28 mouse cellular contexts compared by ENCODE assay signal in genomic region chr3:31219483-31219882, GRCm38 (mm10).
DNase-seq lines count a peak whose midpoint lies in the region; ATAC-seq and TF ChIP-seq lines count a peak whose summit lies in the region.
"Had no signal": no experiment of that assay in that cellular context is flagged by ENCODE, and none has a peak within 500 bp of the region (broad histone marks: within the 10 kb centered on the region; RNA-seq: fewer than 3 reads in every experiment).

No protein-coding gene starts in this region.

- H3K4me1 ChIP-seq in embryonic fibroblast, embryonic 13.5 days (ENCODE audit: control insufficient read depth, insufficient read depth, low read length): no peaks in the 10 kb centered on the region
- no peaks in the 10 kb centered on the region for H3K4me1 ChIP-seq in midbrain, embryonic 15.5 days
- H3K4me1 ChIP-seq: forebrain, embryonic 13.5 days; heart, embryonic 15.5 days; hindbrain, embryonic 13.5 days; neural tube, embryonic 15.5 days had no signal

- peaks cover 13% of the 10 kb centered on the region; the same call in 1 of the 2 replicates for H3K36me3 ChIP-seq in midbrain, embryonic 15.5 days (replicated peaks)
- H3K36me3 ChIP-seq: embryonic facial prominence, embryonic 12.5 days; heart, embryonic 15.5 days; kidney, embryonic 15.5 days; limb, embryonic 15.5 days had no signal

- DNase-seq in layer of hippocampus, adult 2 months (ENCODE audit: low spot score in 2 of 2): peak in 1 of 2 experiments; percentile 32
- no peak for DNase-seq in layer of hippocampus, adult 9-10 months (ENCODE audit: low spot score)
- peak; percentile 58 for DNase-seq in 3T3-L1 (ENCODE audit: low read depth, low spot score)
- peak; percentile 42 for DNase-seq in MN1 (ENCODE audit: low spot score)
- no peak for DNase-seq in spleen, postnatal 10 days (ENCODE audit: low spot score in 2 of 2)
- no peak for DNase-seq in heart, adult 11 months
- DNase-seq: adrenal gland, postnatal 14 days; cerebellum, adult 11 months; cerebellum, postnatal 14 days; gastrocnemius, postnatal 25 days; heart, postnatal 36 days; kidney, adult 11 months; kidney, postnatal 36 days; layer of hippocampus, adult 9-11 months; lung, embryonic 14.5 days; lung, postnatal 4 days; spleen, adult 18-20 months had no signal

- no peak for TF ChIP-seq POLR2A in embryonic fibroblast, embryonic 13.5 days (IDR thresholded peaks at IDR 0.05; ENCODE audit: low read depth, low read length)

- WGBS in midbrain, embryonic 15.5 days: 80% methylated on average over 7 of the region's 7 CpGs

- TF ChIP-seq CTCF in layer of hippocampus, adult 2 months (conservative IDR thresholded peaks at IDR 0.05): no peak
- no peak for TF ChIP-seq CTCF in embryonic fibroblast, embryonic 13.5 days (IDR thresholded peaks at IDR 0.05; ENCODE audit: borderline replicate concordance, insufficient read depth, low read length)

- no peak for ATAC-seq in midbrain, embryonic 15.5 days (replicated peaks)
- ATAC-seq: forebrain, embryonic 13.5 days had no signal

- H3K9me3 ChIP-seq in midbrain, embryonic 15.5 days: no peaks in the 10 kb centered on the region
- H3K9me3 ChIP-seq: embryonic facial prominence, embryonic 12.5 days; forebrain, embryonic 13.5 days; heart, embryonic 15.5 days; hindbrain, embryonic 13.5 days; kidney, embryonic 15.5 days; limb, embryonic 15.5 days; neural tube, embryonic 15.5 days had no signal

- no peak overlapping the region for H3K9ac ChIP-seq in midbrain, embryonic 15.5 days
- H3K9ac ChIP-seq: embryonic facial prominence, embryonic 12.5 days; forebrain, embryonic 13.5 days; heart, embryonic 15.5 days; hindbrain, embryonic 13.5 days; kidney, embryonic 15.5 days; limb, embryonic 15.5 days; liver, embryonic 14.5 days; lung, embryonic 14.5 days; neural tube, embryonic 15.5 days had no signal

- H3K4me3 ChIP-seq in layer of hippocampus, adult 2 months: no peak overlapping the region
- no peak overlapping the region for H3K4me3 ChIP-seq in embryonic fibroblast, embryonic 13.5 days (ENCODE audit: insufficient read depth, low read length)
- no peak overlapping the region for H3K4me3 ChIP-seq in midbrain, embryonic 15.5 days
- H3K4me3 ChIP-seq: embryonic facial prominence, embryonic 12.5 days; erythroblast, embryonic 14.5 days; forebrain, embryonic 13.5 days; heart, embryonic 15.5 days; hindbrain, embryonic 13.5 days; kidney, embryonic 15.5 days; limb, embryonic 15.5 days; neural tube, embryonic 15.5 days had no signal

- no peaks in the 10 kb centered on the region for H3K27me3 ChIP-seq in midbrain, embryonic 15.5 days (replicated peaks)
- H3K27me3 ChIP-seq: embryonic facial prominence, embryonic 12.5 days; forebrain, embryonic 13.5 days; heart, embryonic 15.5 days; hindbrain, embryonic 13.5 days; kidney, embryonic 15.5 days; limb, embryonic 15.5 days; neural tube, embryonic 15.5 days had no signal

- H3K4me2 ChIP-seq in midbrain, embryonic 15.5 days: no peak overlapping the region
- H3K4me2 ChIP-seq: embryonic facial prominence, embryonic 12.5 days; forebrain, embryonic 13.5 days; heart, embryonic 15.5 days; hindbrain, embryonic 13.5 days; kidney, embryonic 15.5 days; limb, embryonic 15.5 days; lung, embryonic 14.5 days; neural tube, embryonic 15.5 days had no signal

- H3K27ac ChIP-seq in layer of hippocampus, adult 2 months: peak overlapping the region; percentile 82
- peak overlapping the region; percentile 36; the same call in 1 of the 2 replicates for H3K27ac ChIP-seq in embryonic fibroblast, embryonic 13.5 days (ENCODE audit: insufficient read depth, low read length)
- no peak overlapping the region for H3K27ac ChIP-seq in midbrain, embryonic 15.5 days
- H3K27ac ChIP-seq: embryonic facial prominence, embryonic 12.5 days; forebrain, embryonic 13.5 days; heart, embryonic 15.5 days; hindbrain, embryonic 13.5 days; kidney, embryonic 15.5 days; limb, embryonic 15.5 days; liver, embryonic 14.5 days; neural tube, embryonic 15.5 days had no signal

Comparison
In these comparisons a context has a peak if more than half of its experiments do, and no peak if none do; other contexts are left out.
1. DNase-seq: peak in 3T3-L1 (single experiment) and MN1 (single experiment); none in layer of hippocampus, adult 9-10 months (single experiment), spleen, postnatal 10 days (0 of 2) and heart, adult 11 months (single experiment).